Mouse (Mus musculus) olfactory bulb, adult 2 months (tissue): ENCODE data around the gene Gm28042. TPM values are rescaled to one million over a fixed set of nuclear protein-coding genes. Genes with fewer than 3 reads are reported as not detected.

ENCODE experiments used
- H3K27ac ChIP-seq: fragments of 200-500 bp; 2 replicates; pipeline ENCODE4 v1.5.1; 2012; ENCODE audit warnings: low read depth, low read length; ENCODE audit not compliant: insufficient read depth
- H3K4me1 ChIP-seq: fragments of 200-500 bp; 2 replicates; pipeline ENCODE4 v1.6.1; 2012; ENCODE audit warnings: low read length; ENCODE audit not compliant: control insufficient read depth, insufficient read depth
- H3K4me3 ChIP-seq: fragments of 200-500 bp; 2 replicates; pipeline ENCODE4 v1.5.1; 2012; ENCODE audit warnings: mild to moderate bottlenecking, low read depth, low read length, moderate library complexity; ENCODE audit not compliant: insufficient read depth
- CTCF ChIP-seq: fragments of 200-500 bp; IDR thresholded peaks from 2 replicates; pipeline ENCODE4 v1.5.1; 2012; ENCODE audit warnings: low read depth, mild to moderate bottlenecking, low read length, moderate library complexity; ENCODE audit not compliant: insufficient read depth
- POLR2A ChIP-seq: fragments of 200-500 bp; IDR thresholded peaks from 2 replicates; pipeline ENCODE4 v1.6.1; 2012; ENCODE audit warnings: mild to moderate bottlenecking, low read depth, low read length, moderate library complexity; ENCODE audit not compliant: insufficient read depth
- WGBS: fragments of 180-500 bp; shearing (Covaris S2); methylation state at CpG from one replicate; pipeline ENCODE4 v1.1.7; 2018; 5-methylcytosine and 5-hydroxymethylcytosine counted together
- polyA plus RNA-seq: library from polyadenylated mRNA; stranded (reverse); fragments of >200 nt; gene quantifications from 2 replicates; pipeline ENCODE4 v1.2.4, GENCODE M21; 2012; ENCODE audit warnings: low replicate concordance; ENCODE audit not compliant: missing spikeins, insufficient read depth, insufficient read length

The Gm28042 gene
- polyA plus RNA-seq, 1 experiment, result not detected

GRCm38 (mm10) chr2:120049632-120050274 lies 22.5 kb downstream of the Gm28042 start:
- TF ChIP-seq CTCF (no peak), POLR2A (no peak)
- Histone ChIP-seq H3K27ac (no peak overlapping the region), H3K4me1 (peaks cover 14% of the 10 kb centered on the region), H3K4me3 (no peak overlapping the region)
- 74% methylated on average over 10 of the region's 10 CpGs for WGBS

GRCm38 (mm10) chr2:120051405-120051804 lies 24.1 kb downstream of the Gm28042 start:
- 62% methylated on average over 6 of the region's 6 CpGs for WGBS
- H3K27ac ChIP-seq, result no peak overlapping the region
- peaks cover 6% of the 10 kb centered on the region; the same call in 1 of the 2 replicates for H3K4me1 ChIP-seq
- no peak overlapping the region for H3K4me3 ChIP-seq
- TF ChIP-seq POLR2A, result no peak
- TF ChIP-seq CTCF, result no peak

GRCm38 (mm10) chr2:120054771-120055552 lies 27.7 kb downstream of the Gm28042 start:
- TF ChIP-seq POLR2A, result no peak
- TF ChIP-seq CTCF, result no peak
- WGBS, result 89% methylated on average over 12 of the region's 12 CpGs
- Histone ChIP-seq H3K27ac (no peak overlapping the region), H3K4me1 (no peaks in the 10 kb centered on the region), H3K4me3 (no peak overlapping the region)

- TF ChIP-seq POLR2A (no peak), CTCF (no peak)
- WGBS, result 68% methylated on average over 10 of the region's 10 CpGs
- Histone ChIP-seq H3K4me3 (no peak overlapping the region), H3K4me1 (no peaks in the 10 kb centered on the region), H3K27ac (no peak overlapping the region)
Measured at GRCm38 (mm10) chr2:120055923-120056322, 28.6 kb downstream of the Gm28042 start.

GRCm38 (mm10) chr2:120058818-120059217 lies 31.5 kb downstream of the Gm28042 start:
- no peak overlapping the region for H3K27ac ChIP-seq
- TF ChIP-seq POLR2A (no peak), CTCF (no peak)
- H3K4me3 ChIP-seq, result no peak overlapping the region
- WGBS, result 89% methylated on average over 4 of the region's 4 CpGs
- H3K4me1 ChIP-seq, result no peaks in the 10 kb centered on the region

GRCm38 (mm10) chr2:120059466-120059865 lies 32.2 kb downstream of the Gm28042 start:
- TF ChIP-seq CTCF (no peak), POLR2A (no peak)
- WGBS, result 91% methylated on average over 3 of the region's 3 CpGs

GRCm38 (mm10) chr2:120060190-120060589 lies 32.9 kb downstream of the Gm28042 start:
- TF ChIP-seq POLR2A (no peak), CTCF (no peak)
- Histone ChIP-seq H3K4me1 (no peaks in the 10 kb centered on the region), H3K4me3 (no peak overlapping the region), H3K27ac (no peak overlapping the region)
- WGBS, result 72% methylated on average over 6 of the region's 6 CpGs

More at GRCm38 (mm10) chr2:120059466-120059865, 32.2 kb downstream of the Gm28042 start:
- no peaks in the 10 kb centered on the region for H3K4me1 ChIP-seq
- H3K4me3 ChIP-seq, result no peak overlapping the region
- H3K27ac ChIP-seq, result no peak overlapping the region

- H3K27ac ChIP-seq, result no peak overlapping the region
- 92% methylated on average over 9 of the region's 9 CpGs for WGBS
- no peak overlapping the region for H3K4me3 ChIP-seq
- H3K4me1 ChIP-seq, result no peaks in the 10 kb centered on the region
- TF ChIP-seq CTCF (no peak), POLR2A (no peak)
Measured at GRCm38 (mm10) chr2:120060651-120061050, 33.4 kb downstream of the Gm28042 start.

GRCm38 (mm10) chr2:120062248-120062647 lies 35.0 kb downstream of the Gm28042 start:
- Histone ChIP-seq H3K27ac (no peak overlapping the region), H3K4me3 (no peak overlapping the region), H3K4me1 (no peaks in the 10 kb centered on the region)
- WGBS, result 84% methylated on average over 8 of the region's 8 CpGs
- TF ChIP-seq POLR2A, result no peak
- TF ChIP-seq CTCF, result no peak

- Histone ChIP-seq H3K4me3 (no peak overlapping the region), H3K4me1 (peaks cover 7% of the 10 kb centered on the region), H3K27ac (no peak overlapping the region)
- TF ChIP-seq CTCF (no peak), POLR2A (no peak)
- WGBS, result 84% methylated on average over 6 of the region's 6 CpGs
Measured at GRCm38 (mm10) chr2:120064639-120065038, 37.3 kb downstream of the Gm28042 start.
